14 mouse cellular contexts compared by ENCODE assay signal in the genomic region with DNA sequence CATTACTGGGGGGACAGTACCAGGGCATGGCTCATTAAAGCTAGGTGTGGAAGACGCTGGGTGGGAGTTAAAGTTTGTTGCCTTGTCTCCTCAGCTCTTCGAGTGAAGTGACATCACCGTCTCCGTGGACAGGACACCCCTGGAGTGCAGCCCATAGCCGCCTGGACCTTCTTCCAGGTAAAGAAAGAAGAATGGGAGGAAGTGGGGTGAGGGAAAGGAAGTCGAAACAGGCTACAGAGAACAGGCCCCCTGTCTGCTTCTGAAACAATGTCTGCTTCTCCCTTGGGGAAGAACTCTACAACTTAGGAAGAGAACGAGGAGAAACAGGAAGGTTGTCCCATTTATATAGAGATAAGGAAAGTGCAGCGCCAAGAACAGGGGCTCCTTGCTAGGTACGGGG. TPM values are rescaled to one million over a fixed set of nuclear protein-coding genes. Genes with fewer than 3 reads are reported as not detected.
A peak's percentile ranks its signal among the peaks of the same experiment; 100 is the strongest.
DNase-seq lines count a peak whose midpoint lies in the region; ATAC-seq and TF ChIP-seq lines count a peak whose summit lies in the region.
"Had no signal": no experiment of that assay in that cellular context is flagged by ENCODE, and none has a peak within 500 bp of the region (broad histone marks: within the 10 kb centered on the region; RNA-seq: fewer than 3 reads in every experiment).

No protein-coding gene starts in this region.

- no peaks in the 10 kb centered on the region for H3K4me1 ChIP-seq in kidney, adult 2 months (ENCODE audit: control insufficient read depth, insufficient read depth, low read length)
- peaks cover 3% of the 10 kb centered on the region; the same call in 1 of the 2 replicates for H3K4me1 ChIP-seq in cortical plate, adult 2 months (ENCODE audit: control insufficient read depth, insufficient read depth, low read length)
- peaks cover 63% of the 10 kb centered on the region for H3K4me1 ChIP-seq in heart, embryonic 10.5 days
- H3K4me1 ChIP-seq in limb, embryonic 10.5 days, result peaks cover 53% of the 10 kb centered on the region

- no peak for TF ChIP-seq POLR2A in kidney, adult 2 months (IDR thresholded peaks at IDR 0.05; ENCODE audit: low read depth, low read length)
- no peak for TF ChIP-seq POLR2A in cortical plate, adult 2 months (IDR thresholded peaks at IDR 0.05; ENCODE audit: extremely low read depth, insufficient read depth, low read length)

- no peaks in the 10 kb centered on the region for H3K36me3 ChIP-seq in kidney, adult 2 months (ENCODE audit: control insufficient read depth, insufficient read depth, low read length)
- peaks cover 32% of the 10 kb centered on the region for H3K36me3 ChIP-seq in heart, embryonic 10.5 days
- 0 out of 2 replicates have a peak, but pooled peaks cover 2% of the 10 kb centered on the region for H3K36me3 ChIP-seq in limb, embryonic 10.5 days

- peak; percentile 17 for DNase-seq in kidney, adult 2 months
- no peak for DNase-seq in kidney, postnatal 25 days
- no peak for DNase-seq in heart, embryonic 10.5 days (ENCODE audit: low spot score)
- DNase-seq in limb, embryonic 10.5 days (ENCODE audit: low spot score), result no peak
- DNase-seq: adrenal gland, postnatal 10 days; cerebellum, adult 11-12 months; thymus, postnatal 4 days had no signal

- TF ChIP-seq CTCF in kidney, adult 2 months (conservative IDR thresholded peaks at IDR 0.05; ENCODE audit: insufficient read depth, insufficient read length, low read depth, low read length), result no peak
- no peak for TF ChIP-seq CTCF in cortical plate, adult 2 months (IDR thresholded peaks at IDR 0.05; ENCODE audit: extremely low read depth, insufficient read depth, low read length)

- no peak for ATAC-seq in erythroid progenitor cell, adult 5-6 weeks (replicated peaks; ENCODE audit: low FRiP score, poor library complexity, severe bottlenecking)
- ATAC-seq in frontal cortex, adult (ENCODE audit: low TSS enrichment), result no peak
- ATAC-seq in erythroblast, adult 5-6 weeks (replicated peaks; ENCODE audit: low FRiP score, poor library complexity, severe bottlenecking), result no peak

- H3K4me3 ChIP-seq in kidney, adult 2 months (ENCODE audit: insufficient read depth, low read depth, low read length), result no peak overlapping the region
- H3K4me3 ChIP-seq in cortical plate, adult 2 months (ENCODE audit: insufficient read depth, low read length), result no peak overlapping the region
- no peak overlapping the region for H3K4me3 ChIP-seq in heart, embryonic 10.5 days
- H3K4me3 ChIP-seq in limb, embryonic 10.5 days, result no peak overlapping the region
- H3K4me3 ChIP-seq: hindbrain, embryonic 15.5 days; megakaryocyte, embryonic 14.5 days had no signal

- H3K27ac ChIP-seq in kidney, adult 2 months (ENCODE audit: insufficient read depth, low read depth, low read length), result no peak overlapping the region
- 0 out of 2 replicates have a peak overlapping the region, but pooled peaks have one; percentile 61 for H3K27ac ChIP-seq in cortical plate, adult 2 months (ENCODE audit: insufficient read depth, low read length)
- peak overlapping the region; percentile 69 for H3K27ac ChIP-seq in heart, embryonic 10.5 days
- peak overlapping the region; percentile 66 for H3K27ac ChIP-seq in limb, embryonic 10.5 days
- H3K27ac ChIP-seq: hindbrain, embryonic 15.5 days had no signal

- H3K27me3 ChIP-seq in kidney, adult 2 months (replicated peaks; ENCODE audit: control insufficient read depth, insufficient read depth, low read length), result no peaks in the 10 kb centered on the region
- H3K27me3 ChIP-seq in heart, embryonic 10.5 days (ENCODE audit: insufficient read depth, poor library complexity, severe bottlenecking), result no peaks in the 10 kb centered on the region
- no peaks in the 10 kb centered on the region for H3K27me3 ChIP-seq in limb, embryonic 10.5 days (ENCODE audit: low read depth, poor library complexity, severe bottlenecking)
- H3K27me3 ChIP-seq: hindbrain, embryonic 15.5 days had no signal

- no peaks in the 10 kb centered on the region for H3K9me3 ChIP-seq in heart, embryonic 10.5 days
- H3K9me3 ChIP-seq in limb, embryonic 10.5 days (replicated peaks), result no peaks in the 10 kb centered on the region
- H3K9me3 ChIP-seq: hindbrain, embryonic 15.5 days had no signal

- WGBS in kidney, adult 2 months, result 77% methylated on average over 9 of the region's 9 CpGs
- 61% methylated on average over 9 of the region's 9 CpGs for WGBS in heart, embryonic 10.5 days
- 83% methylated on average over 9 of the region's 9 CpGs for WGBS in limb, embryonic 10.5 days

RNA-seq across cellular contexts. Expression of a gene that starts 29.1 kb away (rescaled TPM):
- polyA plus RNA-seq in kidney, adult 2 months (2012; rRNA removed), result 10.4 and 11.5 TPM in 2 replicates
- polyA plus RNA-seq in cortical plate, adult 2 months (2012; rRNA removed), result 31.0 and 33.8 TPM in 2 replicates
- 24.2 and 31.6 TPM in 2 replicates for polyA plus RNA-seq in heart, embryonic 10.5 days (2016; fragmentation: Nextera tagmentation; extraction: Ambion mirVana)
- polyA plus RNA-seq in limb, embryonic 10.5 days (2016; fragmentation: Nextera tagmentation; extraction: Ambion mirVana), result 9.9 and 12.3 TPM in 2 replicates
- not detected in 2 replicates for total RNA-seq in erythroid progenitor cell, adult 5-6 weeks (2015; ENCODE audit: low replicate concordance)
- total RNA-seq in erythroid progenitor cell, adult 5-6 weeks (2017; ENCODE audit: low replicate concordance), result not detected in 2 replicates
- total RNA-seq in erythroblast, adult 5-6 weeks (2015; ENCODE audit: low replicate concordance), result not detected in 2 replicates
- 0.28 TPM in 1 of 2 replicates, not detected in the other for total RNA-seq in erythroblast, adult 5-6 weeks (2017; ENCODE audit: low replicate concordance)

RNA-seq across cellular contexts. Expression of a gene that starts 55.5 kb away (rescaled TPM):
- 0.16 and 0.23 TPM in 2 replicates for polyA plus RNA-seq in kidney, adult 2 months (2012; rRNA removed)
- 2.2 and 3.5 TPM in 2 replicates for polyA plus RNA-seq in cortical plate, adult 2 months (2012; rRNA removed)
- polyA plus RNA-seq in heart, embryonic 10.5 days (2016; fragmentation: Nextera tagmentation; extraction: Ambion mirVana), result 0.52 and 1.1 TPM in 2 replicates
- 0.21 and 0.63 TPM in 2 replicates for polyA plus RNA-seq in limb, embryonic 10.5 days (2016; fragmentation: Nextera tagmentation; extraction: Ambion mirVana)
- not detected in 2 replicates for total RNA-seq in erythroid progenitor cell, adult 5-6 weeks (2015; ENCODE audit: low replicate concordance)
- not detected in 2 replicates for total RNA-seq in erythroid progenitor cell, adult 5-6 weeks (2017; ENCODE audit: low replicate concordance)
- 1.9 TPM in 1 of 2 replicates, not detected in the other for total RNA-seq in erythroblast, adult 5-6 weeks (2015; ENCODE audit: low replicate concordance)
- not detected in 2 replicates for total RNA-seq in erythroblast, adult 5-6 weeks (2017; ENCODE audit: low replicate concordance)
- total RNA-seq: neutrophil, adult 5-6 weeks had no signal

RNA-seq across cellular contexts. Expression of a gene that starts 57.3 kb away (rescaled TPM):
- polyA plus RNA-seq in kidney, adult 2 months (2012; rRNA removed), result 127 and 150 TPM in 2 replicates
- polyA plus RNA-seq in cortical plate, adult 2 months (2012; rRNA removed), result 18.0 and 23.7 TPM in 2 replicates
- 1,580 and 1,787 TPM in 2 replicates for polyA plus RNA-seq in heart, embryonic 10.5 days (2016; fragmentation: Nextera tagmentation; extraction: Ambion mirVana)
- polyA plus RNA-seq in limb, embryonic 10.5 days (2016; fragmentation: Nextera tagmentation; extraction: Ambion mirVana), result 1,171 and 1,177 TPM in 2 replicates
- total RNA-seq in erythroid progenitor cell, adult 5-6 weeks (2015; ENCODE audit: low replicate concordance), result 1.1 TPM in 1 of 2 replicates, not detected in the other
- 1.4 and 1.5 TPM in 2 replicates for total RNA-seq in erythroid progenitor cell, adult 5-6 weeks (2017; ENCODE audit: low replicate concordance)
- total RNA-seq in erythroblast, adult 5-6 weeks (2015; ENCODE audit: low replicate concordance), result not detected in 2 replicates
- total RNA-seq in erythroblast, adult 5-6 weeks (2017; ENCODE audit: low replicate concordance), result 0.09 and 2.4 TPM in 2 replicates
